In genomic region chr9:42314959-42315358, GRCm38 (mm10) we compare ENCODE assay signal across 9 mouse cellular contexts. TPM values are rescaled to one million over a fixed set of nuclear protein-coding genes. Genes with fewer than 3 reads are reported as not detected.
DNase-seq lines count a peak whose midpoint lies in the region; ATAC-seq and TF ChIP-seq lines count a peak whose summit lies in the region.
"Had no signal": no experiment of that assay in that cellular context is flagged by ENCODE, and none has a peak within 500 bp of the region (broad histone marks: within the 10 kb centered on the region; RNA-seq: fewer than 3 reads in every experiment).

No protein-coding gene starts in this region.

- H3K27me3 ChIP-seq in kidney, embryonic 15.5 days, result no peaks in the 10 kb centered on the region

- no peak overlapping the region for H3K27ac ChIP-seq in kidney, embryonic 15.5 days
- H3K27ac ChIP-seq in layer of hippocampus, adult 2 months, result no peak overlapping the region
- H3K27ac ChIP-seq in gastrocnemius, adult 2 months, result no peak overlapping the region

- TF ChIP-seq POLR2A in brain, embryonic 14.5 days (IDR thresholded peaks at IDR 0.05; ENCODE audit: borderline replicate concordance, extremely low read depth, insufficient read depth, insufficient read length, poor library complexity, severe bottlenecking), result no peak

- DNase-seq in kidney, adult 11 months, result peak; percentile 9
- peak; percentile 13 for DNase-seq in CD4-positive helper T cell, adult 2 months (ENCODE audit: low read depth, low spot score)
- peak; percentile 78 for DNase-seq in brain, embryonic 14.5 days (ENCODE audit: low read depth)
- DNase-seq in kidney, postnatal 25 days, result peak; percentile 18 to 37
- no peak for DNase-seq in layer of hippocampus, adult 2 months (ENCODE audit: low spot score in 2 of 2)
- DNase-seq in gastrocnemius, adult 2 months, result no peak
- DNase-seq in cerebellum, postnatal 36 days, result no peak
- DNase-seq: cerebellum, adult 9-10 months had no signal

- WGBS in kidney, embryonic 15.5 days, result 70% methylated on average over 4 of the region's 4 CpGs

- no peaks in the 10 kb centered on the region for H3K36me3 ChIP-seq in kidney, embryonic 15.5 days

- peaks cover 4% of the 10 kb centered on the region; the same call in 1 of the 2 replicates for H3K4me1 ChIP-seq in kidney, embryonic 15.5 days

- no peak overlapping the region for H3K4me2 ChIP-seq in kidney, embryonic 15.5 days

- ATAC-seq in kidney, embryonic 15.5 days (replicated peaks; ENCODE audit: low FRiP score), result no peak

- intact Hi-C loops in gastrocnemius, adult 2 months (cut with DNase I), result no loop called here

- H3K9me3 ChIP-seq in kidney, embryonic 15.5 days (replicated peaks), result no peaks in the 10 kb centered on the region

- no peak overlapping the region for H3K9ac ChIP-seq in kidney, embryonic 15.5 days

- no peak for TF ChIP-seq CTCF in brain, embryonic 14.5 days (IDR thresholded peaks at IDR 0.05; ENCODE audit: borderline replicate concordance, extremely low read depth, insufficient read depth, insufficient read length)
- no peak for TF ChIP-seq CTCF in layer of hippocampus, adult 2 months (conservative IDR thresholded peaks at IDR 0.05)
- no peak for TF ChIP-seq CTCF in gastrocnemius, adult 2 months (IDR thresholded peaks at IDR 0.05)

- no peak overlapping the region for H3K4me3 ChIP-seq in kidney, embryonic 15.5 days (replicated peaks)
- H3K4me3 ChIP-seq in layer of hippocampus, adult 2 months, result no peak overlapping the region
- H3K4me3 ChIP-seq in gastrocnemius, adult 2 months, result no peak overlapping the region

RNA-seq across cellular contexts. Expression of gene Sc5d, which starts 50.9 kb away (rescaled TPM):
- polyA plus RNA-seq in kidney, embryonic 15.5 days (2015; fragmentation: Nextera tagmentation; extraction: Ambion mirVana), result 35.3 and 36.3 TPM in 2 replicates
- polyA plus RNA-seq in brain, embryonic 14.5 days (2012; rRNA removed), result 53.9 and 61.9 TPM in 2 replicates
- 10 to 100 TPM; 52.7 to 55.3 TPM for total RNA-seq in layer of hippocampus, adult 2 months (2021)
- total RNA-seq in gastrocnemius, adult 2 months (2021), result 10 to 100 TPM; 21.0 to 22.9 TPM

Comparison
In these comparisons a context has a peak if more than half of its experiments do, and no peak if none do; other contexts are left out.
1. DNase-seq: peak in kidney, adult 11 months (single experiment), CD4-positive helper T cell, adult 2 months (single experiment), brain, embryonic 14.5 days (single experiment) and kidney, postnatal 25 days (2 of 2); none in layer of hippocampus, adult 2 months (0 of 2), gastrocnemius, adult 2 months (single experiment) and cerebellum, postnatal 36 days (0 of 2).